Mouse (Mus musculus): ENCODE results near the gene Sphk2. TPM values are rescaled to one million over a fixed set of nuclear protein-coding genes. Genes with fewer than 3 reads are reported as not detected.

Gene Sphk2
- polyA plus RNA-seq, 1 experiment from 2014 or later = 34.7 TPM

DNA sequence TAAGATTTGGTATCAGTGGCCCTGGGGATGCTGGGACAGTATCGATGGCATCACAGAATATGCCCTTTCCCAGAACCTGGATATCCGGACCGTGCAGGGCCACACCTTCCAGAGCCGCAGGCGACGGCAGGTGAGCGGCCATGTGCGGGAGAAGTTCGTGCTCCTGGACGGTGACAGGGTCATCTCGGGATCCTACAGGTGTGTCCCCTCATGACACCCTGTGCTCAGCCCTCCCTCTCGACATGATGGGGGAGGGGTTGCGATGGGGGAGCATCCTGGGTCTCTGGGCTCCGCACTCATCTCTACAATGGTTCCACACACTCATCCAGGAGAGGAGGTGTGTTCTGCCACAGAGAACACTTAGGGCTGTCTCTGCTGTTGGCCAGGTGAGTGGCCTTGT lies 6.0 kb upstream of the Sphk2 start:
- no peak overlapping the region for H3K4me2 ChIP-seq (replicated peaks)
- no peaks in the 10 kb centered on the region for H3K27me3 ChIP-seq
- H3K27ac ChIP-seq = no peak overlapping the region
- H3K4me1 ChIP-seq = peaks cover 17% of the 10 kb centered on the region
- WGBS = 91% methylated on average over 14 of the region's 14 CpGs
- ATAC-seq (ENCODE audit: insufficient number of reproducible peaks, insufficient read depth, low FRiP score, low TSS enrichment) = no peak
- H3K36me3 ChIP-seq = peaks cover 83% of the 10 kb centered on the region
- H3K9me3 ChIP-seq = no peaks in the 10 kb centered on the region
- H3K9ac ChIP-seq = no peak overlapping the region
- no peak overlapping the region for H3K4me3 ChIP-seq

DNA sequence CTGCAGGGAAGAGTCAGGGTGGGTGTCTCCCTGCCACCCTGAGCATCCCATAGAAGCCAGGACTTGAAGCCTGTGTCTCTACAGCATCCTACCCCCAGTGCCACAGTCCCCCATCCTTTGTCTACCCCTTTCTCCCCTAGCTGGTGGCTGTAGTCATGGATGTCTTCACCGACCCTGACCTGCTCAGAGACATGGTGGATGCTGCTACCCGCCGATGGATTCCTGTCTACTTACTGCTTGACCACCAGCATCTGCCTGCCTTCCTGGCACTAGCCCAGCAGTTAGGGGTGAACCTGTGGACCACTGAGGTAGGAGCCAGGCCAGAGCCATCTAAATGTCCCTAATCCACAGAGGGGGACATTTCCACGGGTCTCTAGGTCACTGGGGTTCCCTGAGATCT lies 5.5 kb upstream of the Sphk2 start:
- Histone ChIP-seq H3K4me3 (no peak overlapping the region), H3K4me1 (peaks cover 18% of the 10 kb centered on the region), H3K4me2 (replicated peaks) (no peak overlapping the region), H3K36me3 (peaks cover 82% of the 10 kb centered on the region), H3K27me3 (no peaks in the 10 kb centered on the region), H3K27ac (no peak overlapping the region), H3K9me3 (no peaks in the 10 kb centered on the region), H3K9ac (no peak overlapping the region)
- WGBS = 92% methylated on average over 4 of the region's 4 CpGs
- ATAC-seq (ENCODE audit: insufficient number of reproducible peaks, insufficient read depth, low FRiP score, low TSS enrichment) = no peak

- no peaks in the 10 kb centered on the region for H3K9me3 ChIP-seq
- no peak overlapping the region for H3K4me2 ChIP-seq (replicated peaks)
- H3K27ac ChIP-seq = no peak overlapping the region
- 0 out of 2 replicates have a peak overlapping the region, but pooled peaks have one; percentile 8 for H3K9ac ChIP-seq
- H3K4me3 ChIP-seq = no peak overlapping the region
- peaks cover 18% of the 10 kb centered on the region for H3K4me1 ChIP-seq
- H3K36me3 ChIP-seq = peaks cover 80% of the 10 kb centered on the region
- no peak for ATAC-seq (ENCODE audit: insufficient number of reproducible peaks, insufficient read depth, low FRiP score, low TSS enrichment)
- 80% methylated on average over 13 of the region's 13 CpGs for WGBS
- no peaks in the 10 kb centered on the region for H3K27me3 ChIP-seq
Measured at GRCm38 (mm10) chr7:45722348-45722713, 4.5 kb upstream of the Sphk2 start.

DNA sequence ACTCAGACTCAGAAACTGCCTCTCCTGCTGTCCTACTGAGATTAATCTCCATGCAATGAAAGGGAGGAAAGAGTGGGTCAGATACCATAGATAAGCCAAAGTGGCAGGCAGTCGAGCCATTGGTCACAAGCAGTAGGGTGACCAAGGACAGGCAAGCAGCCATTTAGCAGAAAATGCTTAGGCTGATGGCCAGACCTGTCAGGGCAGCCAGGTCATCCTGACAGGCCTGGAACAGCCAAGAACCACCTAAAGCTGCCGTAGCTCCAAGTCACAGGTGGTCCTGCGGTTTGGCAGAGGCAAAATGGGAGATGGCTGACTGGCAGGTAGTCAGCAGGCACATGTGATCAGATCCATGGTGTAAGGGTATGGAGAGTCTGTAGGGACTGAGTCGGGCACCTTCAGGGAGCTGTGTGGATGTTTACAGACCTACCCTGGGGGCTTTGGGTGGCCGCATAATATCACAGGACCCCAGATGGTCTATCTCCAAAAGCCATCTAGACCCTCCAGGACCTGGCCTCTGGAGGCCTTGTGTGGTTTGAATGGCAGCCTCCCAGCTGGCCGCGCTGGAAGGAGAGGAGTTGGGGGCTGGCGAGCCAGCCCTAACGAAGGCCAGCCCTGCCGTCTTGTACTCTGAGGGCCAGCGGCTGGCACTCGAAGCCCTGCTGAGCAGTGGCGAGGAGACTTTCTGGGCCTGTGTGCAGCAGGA lies 4.0 kb upstream of the Sphk2 start:
- Histone ChIP-seq H3K4me1 (peaks cover 22% of the 10 kb centered on the region), H3K27ac (no peak overlapping the region), H3K9ac (0 out of 2 replicates have a peak overlapping the region, but pooled peaks have one; percentile 8), H3K36me3 (peaks cover 75% of the 10 kb centered on the region), H3K4me2 (replicated peaks) (no peak overlapping the region), H3K27me3 (no peaks in the 10 kb centered on the region), H3K9me3 (no peaks in the 10 kb centered on the region), H3K4me3 (no peak overlapping the region)
- no peak for ATAC-seq (ENCODE audit: insufficient number of reproducible peaks, insufficient read depth, low FRiP score, low TSS enrichment)
- WGBS = 67% methylated on average over 13 of the region's 13 CpGs

GRCm38 (mm10) chr7:45721234-45721571 lies 3.4 kb upstream of the Sphk2 start:
- no peaks in the 10 kb centered on the region for H3K9me3 ChIP-seq
- H3K27me3 ChIP-seq = no peaks in the 10 kb centered on the region
- no peak overlapping the region for H3K27ac ChIP-seq
- peaks cover 28% of the 10 kb centered on the region for H3K4me1 ChIP-seq
- H3K9ac ChIP-seq = no peak overlapping the region; the same call in 1 of the 2 replicates
- H3K4me2 ChIP-seq (replicated peaks) = no peak overlapping the region
- no peak for ATAC-seq (ENCODE audit: insufficient number of reproducible peaks, insufficient read depth, low FRiP score, low TSS enrichment)
- H3K36me3 ChIP-seq = peaks cover 69% of the 10 kb centered on the region
- no peak overlapping the region for H3K4me3 ChIP-seq
- WGBS = 80% methylated on average over 7 of the region's 7 CpGs

DNA sequence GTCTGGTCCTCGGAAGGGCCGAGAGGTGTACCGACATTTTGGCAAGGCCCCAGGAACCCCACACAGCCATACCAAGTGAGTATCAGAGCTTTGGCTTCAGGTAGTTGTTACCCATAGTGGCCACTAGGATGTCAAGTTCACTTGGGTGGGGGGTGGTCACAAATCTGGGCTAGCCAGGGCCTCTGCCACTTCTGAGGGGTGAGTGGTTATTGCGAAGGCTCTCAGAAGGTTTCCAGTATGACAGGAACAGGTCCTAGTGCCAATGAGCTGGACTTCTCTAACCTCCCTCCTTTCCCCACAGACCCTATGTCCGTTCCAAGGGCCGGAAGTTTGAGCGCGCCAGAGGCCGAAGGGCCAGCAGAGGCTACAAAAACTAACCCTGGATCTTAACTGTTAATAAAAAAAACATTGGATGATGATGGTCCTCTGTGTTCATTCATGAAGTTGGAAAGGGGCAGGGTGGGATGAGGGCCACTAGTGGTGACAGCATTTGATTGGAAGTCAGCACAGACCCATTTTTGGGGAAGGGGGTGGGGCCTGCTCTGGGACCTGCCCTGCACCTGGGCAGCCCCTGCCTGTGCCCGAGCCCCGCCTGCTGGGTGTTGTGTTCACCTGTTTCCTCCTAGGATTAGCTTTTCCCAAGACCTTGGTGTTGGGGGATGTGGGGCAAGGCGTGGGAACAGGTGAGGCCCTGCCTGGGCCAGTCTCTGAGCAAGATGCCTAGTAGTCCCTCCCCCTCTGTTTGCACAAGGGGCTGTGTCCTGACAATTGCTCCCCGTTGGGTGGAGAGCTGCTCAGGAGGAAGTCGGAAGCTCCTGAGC lies 2.8 kb upstream of the Sphk2 start, which contains the start of gene Fam83e:
TSS of gene Fam83e (plus strand) at position 800 of the 821 bp plus-strand sequence.
- Histone ChIP-seq H3K4me3 (no peak within 1 kb of the TSS), H3K4me2 (replicated peaks) (peak within 1 kb of the TSS; percentile 95; the same call in 1 of the 2 replicates), H3K27me3 (no peaks in the 10 kb centered on the region), H3K9ac (peak within 1 kb of the TSS; percentile 96; the same call in 1 of the 2 replicates), H3K9me3 (no peaks in the 10 kb centered on the region), H3K27ac (no peak within 1 kb of the TSS), H3K36me3 (peaks cover 63% of the 10 kb centered on the region), H3K4me1 (peaks cover 34% of the 10 kb centered on the region)
- WGBS = 76% methylated on average over 14 of the region's 14 CpGs
- ATAC-seq (ENCODE audit: insufficient number of reproducible peaks, insufficient read depth, low FRiP score, low TSS enrichment) = no peak

GRCm38 (mm10) chr7:45719738-45720412 lies 2.1 kb upstream of the Sphk2 start:
- peak overlapping the region; percentile 13; the same call in 1 of the 2 replicates for H3K4me3 ChIP-seq
- ATAC-seq (ENCODE audit: insufficient number of reproducible peaks, insufficient read depth, low FRiP score, low TSS enrichment) = no peak
- H3K9me3 ChIP-seq = no peaks in the 10 kb centered on the region
- H3K4me1 ChIP-seq = peaks cover 37% of the 10 kb centered on the region
- peaks cover 56% of the 10 kb centered on the region for H3K36me3 ChIP-seq
- 89% methylated on average over 16 of the region's 16 CpGs for WGBS
- peak overlapping the region; percentile 95 for H3K4me2 ChIP-seq (replicated peaks)
- H3K9ac ChIP-seq = peak overlapping the region; percentile 96; the same call in 1 of the 2 replicates
- no peak overlapping the region for H3K27ac ChIP-seq
- H3K27me3 ChIP-seq = no peaks in the 10 kb centered on the region

DNA sequence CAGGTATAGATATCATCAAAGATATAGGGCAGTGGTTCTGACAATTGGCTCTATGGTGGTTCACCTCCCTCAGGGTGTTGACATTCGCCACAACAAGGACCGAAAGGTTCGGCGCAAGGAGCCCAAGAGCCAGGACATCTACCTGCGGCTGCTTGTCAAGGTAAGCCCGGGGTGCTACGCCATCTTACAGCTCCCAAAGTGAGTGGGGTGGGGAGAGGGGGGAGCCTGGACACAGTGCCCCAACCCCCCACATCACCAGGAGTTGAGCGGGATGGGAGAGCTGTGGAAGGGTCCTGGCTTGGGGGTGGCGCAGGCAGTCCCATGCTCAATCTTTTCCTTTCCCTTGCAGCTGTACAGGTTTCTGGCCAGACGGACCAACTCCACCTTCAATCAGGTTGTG lies 1.4 kb upstream of the Sphk2 start:
- Histone ChIP-seq H3K27me3 (no peaks in the 10 kb centered on the region), H3K9me3 (no peaks in the 10 kb centered on the region), H3K36me3 (peaks cover 51% of the 10 kb centered on the region), H3K4me1 (peaks cover 43% of the 10 kb centered on the region), H3K9ac (peak overlapping the region; percentile 96), H3K4me2 (replicated peaks) (peak overlapping the region; percentile 95), H3K4me3 (peak overlapping the region; percentile 88), H3K27ac (no peak overlapping the region)
- no peak for ATAC-seq (ENCODE audit: insufficient number of reproducible peaks, insufficient read depth, low FRiP score, low TSS enrichment)
- WGBS = 86% methylated on average over 10 of the region's 10 CpGs

DNA sequence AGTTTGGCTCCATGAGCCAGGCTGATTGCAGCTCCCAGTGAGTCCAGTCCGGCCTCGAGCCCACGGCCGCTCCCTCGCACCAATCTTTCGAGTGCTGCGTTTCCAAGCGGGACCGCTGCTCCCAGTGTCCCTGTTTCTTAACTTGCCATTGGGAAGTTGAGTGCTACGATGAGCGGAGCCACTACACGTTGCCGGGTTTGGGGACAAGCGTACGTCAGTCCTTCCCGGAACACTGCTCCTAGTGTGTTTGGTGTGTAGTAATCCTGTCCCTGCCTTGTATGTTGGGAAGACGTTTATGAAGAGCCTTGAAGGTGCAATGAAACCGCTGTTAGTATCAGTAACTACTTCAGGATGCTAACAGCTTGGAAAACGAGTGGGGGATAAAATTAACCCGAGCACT lies 529 bp upstream of the Sphk2 start:
- Histone ChIP-seq H3K9ac (peak overlapping the region; percentile 96), H3K4me3 (peak overlapping the region; percentile 88), H3K27ac (peak overlapping the region; percentile 94), H3K4me1 (peaks cover 47% of the 10 kb centered on the region), H3K9me3 (no peaks in the 10 kb centered on the region), H3K27me3 (no peaks in the 10 kb centered on the region), H3K36me3 (peaks cover 49% of the 10 kb centered on the region), H3K4me2 (replicated peaks) (peak overlapping the region; percentile 95)
- ATAC-seq (ENCODE audit: insufficient number of reproducible peaks, insufficient read depth, low FRiP score, low TSS enrichment) = no peak
- under 1% methylated on average over 20 of the region's 20 CpGs for WGBS

DNA sequence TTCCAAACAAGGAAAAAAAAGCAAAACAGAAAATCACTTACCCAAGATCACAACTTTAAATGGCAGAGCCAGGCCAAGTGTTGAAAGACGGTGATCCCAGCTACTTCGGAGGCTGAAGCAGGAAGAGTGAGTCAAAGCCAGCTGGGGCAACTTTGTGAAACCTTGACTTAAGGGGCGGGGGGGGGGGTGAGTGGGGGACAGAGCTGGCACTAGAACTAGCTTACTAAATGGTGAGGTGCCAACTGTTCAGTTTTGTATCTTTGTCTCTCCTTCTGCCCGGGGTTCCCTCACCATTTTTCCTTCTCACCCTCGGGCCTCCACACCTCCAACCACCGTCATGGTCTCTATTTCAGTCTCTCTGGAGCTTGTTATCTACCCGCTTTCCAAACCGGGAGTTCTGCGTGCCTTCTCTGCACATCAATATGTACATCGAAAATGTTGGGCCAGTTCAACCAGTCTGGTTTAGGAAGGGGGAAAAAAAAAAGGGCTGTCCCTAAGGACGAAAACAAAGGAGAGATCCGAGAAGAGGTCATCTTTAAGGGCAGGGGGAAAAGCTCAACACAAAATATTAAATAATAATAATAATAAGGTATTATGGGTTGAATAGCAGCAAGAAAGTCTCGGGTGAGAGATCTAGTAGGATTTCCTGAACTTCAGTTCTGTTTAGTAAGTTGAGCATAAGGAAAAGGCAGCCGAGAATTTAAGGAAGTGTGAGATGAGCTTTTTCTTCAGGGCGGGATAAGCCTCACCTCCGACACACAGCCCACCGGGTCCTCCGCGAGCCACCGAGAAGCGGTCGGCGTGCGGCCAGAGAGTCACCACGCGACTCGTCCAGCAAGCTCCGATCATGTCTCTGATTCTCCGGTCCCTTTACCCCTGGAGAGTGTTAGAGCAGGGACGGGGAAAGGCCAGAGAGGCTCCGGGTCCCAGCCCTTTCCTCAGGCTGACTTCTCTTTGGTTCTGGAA lies 567 bp downstream of the Sphk2 start:
- Histone ChIP-seq H3K4me3 (peak overlapping the region; percentile 88), H3K4me1 (peaks cover 47% of the 10 kb centered on the region), H3K9me3 (no peaks in the 10 kb centered on the region), H3K36me3 (peaks cover 49% of the 10 kb centered on the region), H3K4me2 (replicated peaks) (peak overlapping the region; percentile 95), H3K9ac (peak overlapping the region; percentile 96), H3K27me3 (no peaks in the 10 kb centered on the region), H3K27ac (peak overlapping the region; percentile 90)
- WGBS = 8% methylated on average over 31 of the region's 31 CpGs
- ATAC-seq (ENCODE audit: insufficient number of reproducible peaks, insufficient read depth, low FRiP score, low TSS enrichment) = no peak

DNA sequence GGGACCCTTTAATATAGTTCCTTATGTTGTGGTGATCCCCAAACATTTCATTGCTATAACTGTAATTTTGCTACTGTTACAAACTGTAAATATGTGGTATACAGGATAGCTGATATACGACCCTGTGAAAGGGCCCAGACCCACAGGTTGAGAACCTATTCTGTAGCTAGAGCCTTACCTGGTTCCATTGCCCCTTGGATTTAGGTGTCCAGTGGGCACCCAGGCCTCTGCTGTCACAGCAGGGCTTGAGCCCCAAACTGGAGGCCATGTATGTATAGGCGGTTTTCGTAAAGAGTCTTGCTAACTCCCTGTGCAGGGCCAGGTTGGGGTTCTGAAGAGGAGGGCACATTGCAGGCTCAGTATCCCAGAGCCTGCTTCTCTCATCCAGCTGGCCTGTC lies 1.3 kb downstream of the Sphk2 start:
- H3K27ac ChIP-seq = no peak overlapping the region
- H3K27me3 ChIP-seq = no peaks in the 10 kb centered on the region
- H3K9ac ChIP-seq = no peak overlapping the region
- H3K4me1 ChIP-seq = peaks cover 47% of the 10 kb centered on the region
- ATAC-seq (ENCODE audit: insufficient number of reproducible peaks, insufficient read depth, low FRiP score, low TSS enrichment) = no peak
- peaks cover 49% of the 10 kb centered on the region for H3K36me3 ChIP-seq
- peak overlapping the region; percentile 88 for H3K4me3 ChIP-seq
- WGBS = 88% methylated on average over 3 of the region's 3 CpGs
- no peaks in the 10 kb centered on the region for H3K9me3 ChIP-seq
- peak overlapping the region; percentile 95 for H3K4me2 ChIP-seq (replicated peaks)

Measured in embryonic facial prominence, embryonic 12.5 days (tissue).